Mouse (Mus musculus): ENCODE data around the gene Nudt22.

DNA sequence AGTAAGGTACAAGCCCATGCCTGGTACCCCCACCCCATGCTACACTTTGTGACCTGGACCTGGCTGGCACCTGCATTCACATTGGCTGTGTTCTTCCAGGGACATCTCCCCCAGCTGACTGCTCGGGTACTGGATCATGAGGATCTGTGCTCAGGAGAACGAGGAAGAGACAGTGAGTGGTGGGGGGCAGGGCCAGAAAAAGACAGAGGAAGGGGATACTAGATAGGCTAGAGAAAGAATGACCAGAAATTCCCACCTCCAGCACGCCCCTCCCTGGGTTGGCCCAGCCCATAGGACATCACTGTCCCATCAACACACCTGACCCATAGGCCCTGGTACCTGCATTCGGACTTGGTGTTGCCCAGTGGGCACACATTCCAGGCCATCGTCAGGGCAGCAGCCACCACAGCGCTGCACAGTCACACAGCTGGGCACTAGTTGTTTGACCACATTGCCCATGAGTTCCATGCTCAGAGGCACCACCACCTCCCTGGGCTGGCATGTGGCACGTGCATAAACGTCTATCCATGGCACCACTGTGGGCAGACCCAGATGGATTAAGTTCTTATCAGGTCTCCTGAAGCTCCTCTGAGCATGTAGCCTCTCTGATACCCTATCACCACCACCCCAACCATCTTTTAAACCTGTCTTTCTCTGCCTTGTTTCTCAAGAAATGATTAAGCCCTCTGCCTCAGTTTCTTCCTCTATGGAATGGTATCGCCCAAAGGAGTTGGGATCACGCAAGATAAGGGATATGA is 9.8 kb downstream of the Nudt22 start:
- no peak for TF ChIP-seq CTCF (IDR thresholded peaks at IDR 0.05; ENCODE audit: low read depth, low read length)
- no peak for TF ChIP-seq POLR2A (IDR thresholded peaks at IDR 0.05; ENCODE audit: extremely low read depth, insufficient read depth, low read length)

All from liver, adult 2 months (tissue).